Mouse (Mus musculus) CH12.LX (cell line): ENCODE data around the gene Ntm.

Experiments used
- CTCF ChIP-seq, 2 experiments: IDR thresholded peaks in 1 of 2; conservative IDR thresholded peaks in 1 of 2; 2 replicates each; pipeline ENCODE4 v1.5.1; 2011 to 2012; ENCODE audit warnings: low read depth in 2 of 2, low read length in 2 of 2, improper control_type of control experiment in 1 of 2, inconsistent platforms in 1 of 2, mild to moderate bottlenecking in 1 of 2, moderate library complexity in 1 of 2
- EP300 ChIP-seq: IDR thresholded peaks from 2 replicates; pipeline ENCODE4 v1.6.1; 2011; ENCODE audit warnings: low read length, improper control_type of control experiment
- MAFK ChIP-seq: IDR thresholded peaks from 2 replicates; pipeline ENCODE4 v1.6.1; 2011; ENCODE audit warnings: low read length, improper control_type of control experiment; ENCODE audit not compliant: insufficient replicate concordance
- MAX ChIP-seq: IDR thresholded peaks from 2 replicates; pipeline ENCODE4 v1.6.1; 2011; ENCODE audit warnings: low read length, improper control_type of control experiment
- MEF2A ChIP-seq: IDR thresholded peaks from 2 replicates; pipeline ENCODE4 v1.6.1; 2014; ENCODE audit warnings: low read depth, mild to moderate bottlenecking, inconsistent platforms, low read length, improper control_type of control experiment, borderline replicate concordance
- MXI1 ChIP-seq: IDR thresholded peaks from 2 replicates; pipeline ENCODE4 v1.6.1; 2011; ENCODE audit warnings: mild to moderate bottlenecking, low read depth, low read length, improper control_type of control experiment
- NRF1 ChIP-seq: IDR thresholded peaks from 2 replicates; pipeline ENCODE4 v1.6.1; 2014; ENCODE audit warnings: low read depth, mild to moderate bottlenecking, inconsistent platforms, low read length, improper control_type of control experiment, moderate library complexity
- POLR2A ChIP-seq: IDR thresholded peaks from 2 replicates; pipeline ENCODE4 v1.6.1; 2011; ENCODE audit warnings: low read depth, mild to moderate bottlenecking, improper control_type of control experiment, low read length
- POLR2AphosphoS2 ChIP-seq: IDR thresholded peaks from 2 replicates; pipeline ENCODE4 v1.6.1; 2011; ENCODE audit warnings: low read depth, low read length, improper control_type of control experiment
- TCF12 ChIP-seq: IDR thresholded peaks from 2 replicates; pipeline ENCODE4 v1.6.1; 2014; ENCODE audit warnings: low read depth, mild to moderate bottlenecking, inconsistent platforms, low read length, improper control_type of control experiment
- ZC3H11A ChIP-seq: IDR thresholded peaks from 2 replicates; pipeline ENCODE4 v1.6.1; 2012; ENCODE audit warnings: low read depth, mild to moderate bottlenecking, inconsistent platforms, low read length, improper control_type of control experiment
- ZNF384 ChIP-seq: IDR thresholded peaks from 2 replicates; pipeline ENCODE4 v1.6.1; 2012; ENCODE audit warnings: low read depth, low read length, improper control_type of control experiment, inconsistent platforms

GRCm38 (mm10) chr9:29750371-29751014 lies 212.4 kb downstream of the Ntm start:
- TF ChIP-seq CTCF (conservative IDR thresholded peaks at IDR 0.05 in 1 of 2, IDR thresholded peaks at IDR 0.05 in 1 of 2; ENCODE audit: low read depth in 2 of 2, low read length in 2 of 2) (no peak), POLR2A (no peak), MAFK (no peak), NRF1 (no peak), TCF12 (no peak), ZC3H11A (no peak), ZNF384 (no peak), POLR2AphosphoS2 (no peak), MEF2A (no peak), MXI1 (no peak), MAX (no peak), EP300 (no peak)
